Mouse (Mus musculus): ENCODE data around the gene 3110082I17Rik. TPM values are rescaled to one million over a fixed set of nuclear protein-coding genes. Genes with fewer than 3 reads are reported as not detected.
"Not testable (repeated sequence)": the region's sequence is repeated elsewhere in the genome, so short reads cannot be mapped to it uniquely, and the experiment has no call there.

3110082I17Rik gene
- total RNA-seq, 2 experiments from 2014 or later, result 9.9 to 10.0 TPM

DNA sequence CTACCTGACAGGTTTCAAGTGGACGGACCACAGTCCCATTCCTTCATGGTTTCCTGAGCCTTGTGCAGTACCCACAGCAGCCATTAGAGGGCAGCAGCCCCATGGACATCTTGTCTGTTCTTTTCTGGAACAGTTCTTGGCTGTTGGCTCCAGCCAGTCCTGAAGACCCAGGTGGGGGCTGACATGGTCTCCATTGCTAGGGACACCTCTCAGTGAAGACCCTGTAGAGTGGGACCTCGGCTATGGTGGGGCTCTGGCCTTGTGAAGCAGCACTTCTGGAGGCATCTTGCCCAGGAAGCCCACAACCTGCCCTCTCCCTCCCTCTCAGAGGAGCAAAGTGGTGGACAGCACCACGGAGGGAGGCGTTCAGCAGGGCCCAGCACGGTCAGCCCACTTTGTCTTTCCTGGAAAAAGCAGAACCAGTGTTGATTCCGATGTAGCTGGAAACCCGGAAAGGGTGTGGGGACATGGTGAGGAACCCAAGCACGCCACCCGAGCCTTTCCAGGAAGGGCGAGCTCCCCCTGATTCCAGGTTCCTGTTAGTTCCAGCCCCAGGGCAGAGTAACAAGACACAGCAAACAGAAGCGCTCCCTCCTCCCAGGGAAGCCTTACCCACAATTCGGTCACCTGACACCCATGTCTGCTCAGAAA, 95.9 kb downstream of the 3110082I17Rik start:
- DNase-seq, result peak; percentile 92 to 96
- intact Hi-C loops (cut with DNase I), result loop anchor here (1.0 to 2.0 kb wide), 4 partner anchors 34 to 141 kb away; no protein-coding TSS in a partner anchor

DNA sequence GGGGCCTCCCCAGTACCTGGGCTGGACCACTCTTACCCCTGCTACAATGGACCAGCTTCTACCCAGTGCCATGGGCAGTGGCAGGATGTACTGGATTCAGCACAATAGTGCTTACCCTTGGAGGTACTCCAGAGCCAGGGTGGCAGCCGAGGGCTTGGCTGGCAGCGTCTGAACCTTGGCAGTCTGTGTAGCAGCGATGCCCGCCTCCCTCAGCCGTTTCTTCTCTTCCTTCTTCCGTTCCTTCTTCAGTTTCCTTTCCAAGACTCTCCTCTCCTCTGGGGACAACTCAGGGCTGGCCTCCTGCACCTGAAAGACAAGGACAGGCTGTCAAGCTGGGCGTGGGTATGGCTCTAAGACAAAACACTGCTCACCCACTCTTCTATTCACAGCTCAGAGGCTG, 96.5 kb downstream of the 3110082I17Rik start:
- DNase-seq, result no peak
- intact Hi-C loops (cut with DNase I), result loop anchor here (1.0 to 2.0 kb wide), 4 partner anchors 34 to 141 kb away; no protein-coding TSS in a partner anchor

DNA sequence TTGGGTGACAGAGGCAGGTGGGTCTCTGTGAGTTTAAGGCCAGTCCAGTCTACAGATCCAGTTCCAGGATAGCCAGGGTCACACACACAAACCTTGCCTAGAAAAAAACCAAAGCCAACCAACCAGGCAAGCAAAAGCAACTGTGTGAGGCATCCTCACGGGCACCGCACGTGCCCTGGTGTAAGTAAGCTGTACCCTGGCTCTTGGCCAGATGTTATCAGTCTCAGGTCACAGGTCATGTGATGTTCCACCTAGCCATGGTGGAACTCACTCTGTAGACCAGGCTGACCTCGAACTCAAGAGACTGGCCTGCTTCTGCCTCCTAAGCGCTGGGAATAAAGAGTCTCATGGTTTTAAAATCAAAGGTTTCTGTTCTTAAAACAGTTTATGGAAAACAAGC, 101.1 kb downstream of the 3110082I17Rik start:
- no peak for DNase-seq
- intact Hi-C loops (cut with DNase I), result loop anchor here (10.0 kb wide), 1 partner anchor 306 kb away; no protein-coding TSS in a partner anchor

DNA sequence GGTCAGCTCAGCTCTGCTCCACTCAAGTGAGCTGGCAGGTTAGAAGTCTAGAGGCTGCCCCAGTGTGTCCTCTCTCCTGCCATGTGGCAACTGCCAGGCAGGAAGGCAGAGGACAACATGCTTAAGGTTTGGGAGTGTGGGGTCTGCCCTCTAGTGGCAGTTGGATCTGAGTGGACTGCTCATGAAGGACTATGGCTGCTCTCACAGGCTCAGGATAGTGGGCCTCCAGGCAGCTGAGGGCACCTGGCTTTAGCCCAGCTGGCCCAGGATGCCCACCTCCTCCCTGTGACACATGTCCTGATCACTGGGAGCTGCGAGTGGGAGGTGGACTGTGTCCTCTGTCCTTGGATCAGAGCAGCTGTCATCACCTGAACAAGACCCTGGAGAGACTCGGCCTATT, 101.7 kb downstream of the 3110082I17Rik start:
- peak; percentile 73 to 76 for DNase-seq

GRCm38 (mm10) chr5:139355235-139355772, 105.0 kb downstream of the 3110082I17Rik start:
- intact Hi-C loops (cut with DNase I), result loop anchor here (1.0 to 10.0 kb wide), 3 partner anchors 23 to 309 kb away; no protein-coding TSS in a partner anchor
- peak; percentile 83 to 90 for DNase-seq

More for the DNA sequence above, 101.7 kb downstream of the 3110082I17Rik start:
- intact Hi-C loops (cut with DNase I), result loop anchor here (10.0 kb wide), 1 partner anchor 306 kb away; no protein-coding TSS in a partner anchor

DNA sequence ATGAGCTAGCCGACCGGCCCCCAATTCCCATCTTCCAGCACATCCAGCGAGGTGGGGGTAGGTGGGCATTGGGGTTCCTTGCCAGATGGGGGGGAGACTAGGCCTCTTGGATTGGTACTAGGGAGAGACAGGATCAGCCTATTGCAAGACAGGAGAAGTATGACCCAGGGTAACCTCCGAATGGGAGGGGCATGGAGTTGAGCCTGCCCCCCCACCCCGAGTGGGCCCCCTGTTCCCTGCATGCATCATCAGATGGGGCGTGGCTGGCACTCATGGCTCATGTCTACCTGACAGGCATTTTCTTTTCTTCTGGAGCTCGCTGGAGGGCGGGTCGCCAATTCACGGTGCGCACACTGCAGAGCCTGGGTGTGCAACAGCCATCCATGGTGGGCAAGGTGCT, 106.4 kb downstream of the 3110082I17Rik start:
- DNase-seq, result no peak
- intact Hi-C loops (cut with DNase I), result loop anchor here (2.0 to 10.0 kb wide), 2 partner anchors 71 to 311 kb away; no protein-coding TSS in a partner anchor

DNA sequence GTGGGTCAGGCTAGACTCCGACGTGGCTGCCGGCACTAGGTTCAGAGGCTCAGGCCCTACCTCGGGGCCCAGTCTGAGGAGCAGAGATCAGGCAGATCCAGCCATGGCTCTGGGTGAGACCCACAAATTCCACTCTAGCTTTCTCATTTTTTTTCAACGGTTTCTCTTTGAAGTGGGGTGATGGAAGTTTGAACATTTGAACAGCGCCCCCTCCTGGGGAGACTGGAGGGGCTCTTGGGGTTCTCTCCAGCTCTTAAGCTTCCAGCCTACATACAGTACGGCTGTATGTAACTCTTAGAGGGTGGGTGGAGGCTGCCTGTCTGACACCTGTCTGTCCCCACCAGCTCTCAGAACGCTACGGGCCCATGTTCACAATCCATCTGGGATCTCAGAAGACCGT, 106.8 kb downstream of the 3110082I17Rik start:
- DNase-seq, result no peak
- intact Hi-C loops (cut with DNase I), result loop anchor here (10.0 kb wide), 1 partner anchor 311 kb away; no protein-coding TSS in a partner anchor

DNA sequence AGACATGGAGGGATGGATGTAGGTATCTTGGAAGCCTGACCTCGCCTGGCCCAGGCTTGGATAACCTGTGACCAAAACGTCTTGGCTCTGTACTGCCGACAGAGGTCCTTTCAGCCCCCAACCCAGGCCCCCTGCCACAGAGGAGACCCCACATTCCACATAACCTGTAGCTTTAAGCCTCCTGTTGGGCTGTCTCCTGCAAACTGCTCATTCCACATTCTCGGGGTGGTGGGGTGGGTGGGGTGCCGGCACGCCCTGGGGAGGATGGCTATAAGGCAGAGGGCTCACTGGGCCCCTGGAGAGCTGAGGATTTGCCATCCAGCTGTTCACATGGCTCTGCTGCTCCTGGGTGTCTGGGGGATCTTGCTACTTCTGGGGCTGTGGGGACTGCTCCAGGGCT, 108.0 kb downstream of the 3110082I17Rik start, which contains the start of gene Cyp2w1:
Cyp2w1 (plus strand) TSS at position 301 of the 400 bp plus-strand sequence.
- DNase-seq, result no peak
- intact Hi-C loops (cut with DNase I), result loop anchor here (10.0 kb wide), 1 partner anchor 312 kb away; no protein-coding TSS in a partner anchor

DNA sequence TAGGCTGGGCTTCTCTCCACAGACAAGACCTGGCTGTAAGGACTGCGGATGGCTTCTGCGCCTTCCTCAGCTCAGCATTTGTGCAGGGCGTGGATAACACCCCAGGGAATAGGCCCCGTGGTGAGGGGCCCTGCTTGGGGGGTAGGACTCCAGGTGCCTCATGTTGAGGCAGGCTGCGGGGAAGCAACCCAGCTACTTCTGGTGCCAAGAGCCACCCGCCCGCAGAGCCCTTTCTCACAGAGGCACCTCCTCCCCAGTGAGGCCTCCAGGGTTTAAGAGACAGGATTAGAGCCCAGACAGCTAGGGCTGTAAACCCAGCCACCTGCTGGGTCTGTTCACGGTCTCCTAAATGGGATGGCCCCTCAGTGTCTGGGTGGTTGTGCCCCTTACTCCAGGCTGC, 108.7 kb downstream of the 3110082I17Rik start:
- intact Hi-C loops (cut with DNase I), result loop anchor here (10.0 kb wide), 1 partner anchor 313 kb away; no protein-coding TSS in a partner anchor
- DNase-seq, result no peak

DNA sequence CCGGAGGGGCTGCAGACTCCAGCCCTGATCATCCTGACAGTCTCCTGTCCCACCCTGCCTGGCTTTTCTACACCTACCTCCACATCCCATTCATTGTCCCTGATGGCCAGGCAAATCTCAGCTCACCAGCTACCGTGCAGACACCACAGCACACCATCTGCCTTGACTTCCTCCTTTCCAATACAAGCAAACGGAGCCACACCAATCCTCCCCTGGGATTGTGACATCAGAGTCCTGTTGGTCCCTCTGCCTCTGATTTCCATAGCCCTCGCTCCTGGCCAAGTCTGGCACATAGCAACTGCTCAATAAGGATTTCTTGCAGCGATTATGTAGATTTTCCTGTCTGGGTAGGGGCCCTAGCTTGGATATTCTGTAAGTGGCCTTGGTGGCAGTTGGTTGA, 109.2 kb downstream of the 3110082I17Rik start, which contains the start of gene Cox19:
Cox19 (minus strand) TSS at position 285 of the 400 bp plus-strand sequence.
- intact Hi-C loops (cut with DNase I), result loop anchor here (10.0 kb wide), 1 partner anchor 314 kb away; no protein-coding TSS in a partner anchor
- DNase-seq, result no peak

- no peak for DNase-seq
- intact Hi-C loops (cut with DNase I), result loop anchor here (10.0 kb wide), 1 partner anchor 315 kb away; no protein-coding TSS in a partner anchor
These were observed 110.6 kb downstream of the 3110082I17Rik start for GRCm38 (mm10) chr5:139349713-139350112.

- intact Hi-C loops (cut with DNase I), result no loop called here
- DNase-seq, result no peak
These were observed 113.1 kb downstream of the 3110082I17Rik start for GRCm38 (mm10) chr5:139347225-139347624.

DNA sequence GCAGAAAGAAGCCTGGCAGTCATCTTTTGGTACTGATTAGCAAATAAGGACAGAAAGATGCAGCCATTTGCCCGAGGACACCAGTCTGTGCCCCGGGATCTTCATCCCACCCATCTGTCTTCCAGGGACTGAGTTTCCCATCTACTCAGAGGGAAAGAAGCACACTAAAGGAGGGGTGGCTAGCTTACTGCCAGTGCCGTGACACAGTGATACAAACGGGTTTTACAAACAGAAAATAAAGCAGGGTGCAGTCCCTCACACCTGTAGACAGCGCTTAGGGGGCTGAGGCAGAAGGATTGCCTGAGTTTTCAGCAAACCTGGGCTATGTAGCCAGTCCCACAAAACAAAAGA, 115.0 kb downstream of the 3110082I17Rik start:
- DNase-seq, result no peak
- intact Hi-C loops (cut with DNase I), result no loop called here

GRCm38 (mm10) chr5:139344687-139345363, 115.5 kb downstream of the 3110082I17Rik start:
- peak; percentile 95 to 98 for DNase-seq
- intact Hi-C loops (cut with DNase I), result no loop called here

GRCm38 (mm10) chr5:139344021-139344686, 116.2 kb downstream of the 3110082I17Rik start:
- peak; percentile 83 to 90 for DNase-seq
- intact Hi-C loops (cut with DNase I), result no loop called here

DNA sequence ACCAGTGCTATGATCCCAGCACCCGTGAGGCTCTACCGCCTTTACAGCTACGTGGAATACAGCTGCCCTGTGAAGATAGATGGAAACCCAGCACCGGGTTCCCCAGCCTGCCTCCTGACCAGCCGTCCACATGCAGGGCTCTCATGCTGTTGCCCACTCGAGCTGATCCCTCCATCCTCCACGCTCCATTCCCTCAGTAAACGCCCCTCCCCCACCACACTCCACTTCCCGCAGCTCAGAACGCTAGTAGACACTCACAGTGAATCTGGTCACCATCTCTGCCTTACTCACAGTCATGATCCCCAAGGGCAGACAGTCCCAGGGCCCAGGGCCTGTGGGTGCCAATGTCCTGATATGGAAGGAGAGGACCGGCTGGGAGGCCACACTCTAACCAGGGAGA, 121.4 kb downstream of the 3110082I17Rik start:
- no peak for DNase-seq
- intact Hi-C loops (cut with DNase I), result no loop called here

DNA sequence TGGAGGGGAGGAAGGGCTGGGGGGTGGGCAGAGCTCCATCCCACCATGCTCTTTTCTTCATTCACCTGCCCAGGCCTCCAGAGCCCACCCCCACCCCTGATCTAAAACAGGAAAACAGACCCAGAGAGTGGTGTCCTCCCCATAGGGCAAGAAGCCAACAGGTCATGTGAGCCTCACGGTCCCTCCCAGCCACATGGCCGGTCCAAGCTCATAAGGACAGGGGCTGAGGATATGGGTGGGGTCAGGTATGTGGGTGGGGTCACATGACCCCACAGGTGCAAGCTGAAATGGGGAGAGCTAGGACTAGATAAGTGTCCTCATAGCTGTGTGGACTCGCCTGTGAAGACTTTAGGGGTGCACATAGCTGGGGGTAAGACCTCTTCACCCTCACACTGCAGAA, 121.9 kb downstream of the 3110082I17Rik start:
- intact Hi-C loops (cut with DNase I), result no loop called here
- peak in 1 of 2 experiments; percentile 48 for DNase-seq

DNA sequence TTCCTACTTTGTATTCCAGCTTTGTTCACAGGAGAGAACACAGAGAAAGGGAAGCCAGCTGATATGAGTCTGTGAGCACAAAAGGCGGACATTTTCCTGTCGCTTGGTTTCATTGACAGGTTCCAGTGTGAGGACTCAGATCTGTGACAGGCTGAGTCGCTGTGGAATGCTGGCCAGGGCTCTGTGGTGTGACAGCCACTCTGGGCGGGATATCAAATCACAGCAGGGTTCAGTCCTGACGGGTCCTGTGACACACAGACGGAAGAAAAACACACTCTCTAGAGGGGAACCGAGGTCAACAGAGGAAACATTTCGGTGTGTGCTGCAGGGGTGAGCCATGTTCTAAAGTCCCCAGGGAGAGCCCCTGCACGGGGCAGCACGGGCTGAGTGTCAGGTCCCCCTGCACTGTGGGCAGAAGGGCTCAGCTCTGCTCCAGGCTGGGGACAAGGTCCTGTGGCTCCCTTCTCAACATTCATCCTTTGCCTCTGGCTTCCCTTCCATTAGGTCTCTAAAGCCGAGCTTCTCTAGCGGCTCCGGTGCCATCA, 122.4 kb downstream of the 3110082I17Rik start:
- intact Hi-C loops (cut with DNase I), result no loop called here
- peak; percentile 47 to 53 for DNase-seq

DNA sequence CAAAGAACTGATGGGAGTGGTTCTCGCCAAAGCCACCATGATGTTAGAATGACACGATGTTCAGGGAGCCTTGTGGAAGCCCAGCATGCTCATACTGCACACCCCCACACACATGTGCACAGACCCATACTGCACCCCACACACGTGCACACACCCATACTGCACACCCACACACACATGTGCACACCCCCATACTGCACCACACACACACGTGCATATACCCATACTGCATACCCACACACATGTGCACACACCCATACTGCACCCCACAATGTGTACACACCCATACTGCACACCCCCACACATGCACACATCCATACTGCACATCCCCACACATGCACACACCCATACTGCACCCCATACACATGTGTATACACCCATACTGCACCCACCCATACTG, 124.7 kb downstream of the 3110082I17Rik start:
- no peak for DNase-seq

DNA sequence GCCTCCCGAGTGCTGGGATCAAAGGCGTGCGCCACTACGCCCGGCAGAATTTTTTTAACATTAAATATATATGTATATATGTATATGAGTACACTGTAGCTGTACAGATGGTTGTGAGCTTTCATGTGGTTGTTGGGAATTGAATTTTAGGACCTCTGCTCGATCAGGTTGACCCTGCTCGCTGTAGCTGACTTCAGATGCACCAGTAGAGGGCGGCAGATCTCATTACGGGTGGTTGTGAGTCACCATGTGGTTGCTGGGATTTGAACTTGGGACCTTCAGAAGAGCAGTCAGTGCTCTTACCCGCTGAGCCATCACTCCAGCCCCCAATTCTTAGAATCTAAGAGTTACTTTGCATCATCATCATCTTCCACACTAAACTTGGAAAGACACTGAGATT, 125.9 kb downstream of the 3110082I17Rik start:
- DNase-seq, result not testable (repeated sequence)
- intact Hi-C loops (cut with DNase I), result loop anchor here (5.0 kb wide), 1 partner anchor 173 kb away; no protein-coding TSS in a partner anchor

More for the DNA sequence above, 124.7 kb downstream of the 3110082I17Rik start:
- intact Hi-C loops (cut with DNase I), result no loop called here
